Mouse (Mus musculus) ES-E14 (cell line): Measurements from ENCODE around the gene Pik3cd. TPM values are rescaled to one million over a fixed set of nuclear protein-coding genes. Genes with fewer than 3 reads are reported as not detected.

ENCODE experiments used
- DNase-seq: peaks from one replicate; pipeline ENCODE4 v3.0.0-alpha.2; 2013; ENCODE audit warnings: low read depth, low spot score
- H3K27ac ChIP-seq: 2 replicates; pipeline ENCODE4 v1.5.1; 2012; ENCODE audit warnings: low read depth, mild to moderate bottlenecking, low read length, moderate library complexity, mixed read lengths; ENCODE audit not compliant: poor library complexity, insufficient read depth, severe bottlenecking
- H3K36me3 ChIP-seq: 2 replicates; pipeline ENCODE4 v1.6.1; 2012; ENCODE audit warnings: mild to moderate bottlenecking, low read length, moderate library complexity, mixed read lengths; ENCODE audit not compliant: control insufficient read depth, poor library complexity, insufficient read depth, severe bottlenecking
- H3K4me1 ChIP-seq, 2 experiments: fragments of 150-350 bp in 1 of 2; sonication (generic) in 1 of 2; 2 replicates each; pipeline ENCODE4 v1.6.1; 2012; ENCODE audit warnings: low read length in 2 of 2, mild to moderate bottlenecking in 1 of 2, mixed read lengths in 1 of 2; ENCODE audit not compliant: control insufficient read depth in 2 of 2, insufficient read depth in 2 of 2, poor library complexity in 1 of 2
- H3K4me3 ChIP-seq, 2 experiments: fragments of 150-350 bp in 1 of 2; sonication (generic) in 1 of 2; 2 replicates each; pipeline ENCODE4 v1.5.1; 2012; ENCODE audit warnings: low read length in 2 of 2, low read depth in 1 of 2, mild to moderate bottlenecking in 1 of 2, mixed read lengths in 1 of 2; ENCODE audit not compliant: insufficient read depth in 1 of 2, poor library complexity in 1 of 2, severe bottlenecking in 1 of 2
- H3K9ac ChIP-seq: 2 replicates; pipeline ENCODE4 v1.6.1; 2012; ENCODE audit warnings: low read depth, mild to moderate bottlenecking, low read length, mixed read lengths; ENCODE audit not compliant: poor library complexity, insufficient read depth, severe bottlenecking
- H3K9me3 ChIP-seq: fragments of 150-350 bp; sonication (generic); 2 replicates; pipeline ENCODE4 v1.6.1; 2012; ENCODE audit warnings: low read depth, mild to moderate bottlenecking, low read length; ENCODE audit not compliant: control insufficient read depth, insufficient read depth
- CHD2 ChIP-seq: IDR thresholded peaks from 2 replicates; pipeline ENCODE4 v1.6.1; 2014; ENCODE audit warnings: mild to moderate bottlenecking, low read depth, low read length, inconsistent platforms
- HCFC1 ChIP-seq: IDR thresholded peaks from 2 replicates; pipeline ENCODE4 v1.6.1; 2012; ENCODE audit warnings: low read length, inconsistent platforms, borderline replicate concordance; ENCODE audit not compliant: insufficient read depth
- MAFK ChIP-seq: IDR thresholded peaks from 2 replicates; pipeline ENCODE4 v1.6.1; 2014; ENCODE audit warnings: mild to moderate bottlenecking, low read depth, low read length, inconsistent platforms; ENCODE audit not compliant: insufficient read depth
- ZC3H11A ChIP-seq: IDR thresholded peaks from 2 replicates; pipeline ENCODE4 v1.6.1; 2012; ENCODE audit warnings: low read depth, mild to moderate bottlenecking, inconsistent platforms, low read length, borderline replicate concordance
- ZNF384 ChIP-seq: IDR thresholded peaks from 2 replicates; pipeline ENCODE4 v1.6.1; 2012; ENCODE audit warnings: low read depth, low read length, inconsistent platforms
- in situ Hi-C, 2 experiments: fragments of 600-800 bp; cut with MboI; formaldehyde crosslinking; loops; one replicate each; pipeline ENCODE4 v1.15.1; 2025; ENCODE audit warnings: low sequenced_read_pairs in 2 of 2, inconsistent platforms in 1 of 2; ENCODE audit not compliant: unreplicated experiment in 2 of 2
- total RNA-seq: library from RNA; depleted of rRNA; stranded (reverse); fragments of 300-350 nt; gene quantifications from 2 replicates; pipeline ENCODE4 v1.2.3, GENCODE M21; 2012

Gene Pik3cd
- total RNA-seq, 1 experiment = 6.4 TPM

DNA sequence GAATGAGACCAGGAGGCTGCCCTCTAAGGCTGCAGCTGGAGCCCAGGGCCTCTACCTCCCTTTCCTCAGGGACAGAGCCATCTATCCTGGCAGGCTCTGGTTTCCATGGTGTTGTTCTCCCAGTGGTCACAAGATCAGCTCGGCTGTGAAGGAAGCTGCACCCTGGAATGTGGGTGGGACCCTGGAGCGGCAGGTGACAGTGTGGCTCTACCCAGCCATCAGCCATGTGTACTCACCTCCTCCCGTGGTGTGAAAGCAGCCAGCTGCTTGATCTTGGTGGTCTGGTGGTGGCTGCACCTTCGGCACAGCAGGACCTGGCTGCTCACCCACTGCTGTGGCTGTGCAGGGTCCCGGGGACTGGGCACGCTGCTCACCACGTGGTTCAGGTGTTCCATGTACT lies 28.5 kb upstream of the Pik3cd start:
- in situ Hi-C loops = no loop called here
- H3K36me3 ChIP-seq = peaks cover 44% of the 10 kb centered on the region
- TF ChIP-seq MAFK (no peak), HCFC1 (no peak)
- H3K9ac ChIP-seq = no peak overlapping the region
- peak overlapping the region; percentile 7; the same call in 1 of the 2 replicates for H3K27ac ChIP-seq
- H3K4me3 ChIP-seq = no peak overlapping the region
- DNase-seq = no peak
- H3K4me1 ChIP-seq = peaks cover 0 to 22% of the 10 kb centered on the region in 2 experiments; a peak in 2 of 4 replicates
- H3K9me3 ChIP-seq = no peaks in the 10 kb centered on the region

DNA sequence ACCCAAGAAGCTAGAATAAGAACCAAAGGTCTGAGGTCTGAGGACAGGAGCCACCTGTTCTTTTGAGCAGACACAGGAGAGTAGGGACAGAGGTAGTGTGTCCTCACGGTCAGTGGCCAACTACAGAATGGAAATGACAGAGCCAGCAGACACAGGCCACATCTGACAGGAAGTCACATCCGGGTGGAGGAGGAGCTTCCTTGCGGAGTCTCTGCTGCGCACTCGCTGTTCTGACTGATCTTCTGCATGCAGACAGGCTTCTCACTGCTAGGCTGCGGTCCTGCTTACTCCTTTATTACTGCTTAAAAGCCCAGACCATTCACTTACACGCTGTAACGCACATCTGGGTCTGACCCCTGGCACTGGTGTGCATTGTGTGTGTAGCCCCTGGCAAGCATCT lies 26.4 kb upstream of the Pik3cd start:
- Histone ChIP-seq H3K4me3 (no peak overlapping the region), H3K4me1 (peaks cover 0 to 26% of the 10 kb centered on the region in 2 experiments; a peak in 2 of 4 replicates), H3K9ac (no peak overlapping the region), H3K36me3 (peaks cover 53% of the 10 kb centered on the region), H3K27ac (no peak overlapping the region), H3K9me3 (no peaks in the 10 kb centered on the region)
- in situ Hi-C loops = no loop called here
- TF ChIP-seq MAFK (no peak), HCFC1 (no peak), ZNF384 (no peak), ZC3H11A (no peak), CHD2 (no peak)
- no peak for DNase-seq

DNA sequence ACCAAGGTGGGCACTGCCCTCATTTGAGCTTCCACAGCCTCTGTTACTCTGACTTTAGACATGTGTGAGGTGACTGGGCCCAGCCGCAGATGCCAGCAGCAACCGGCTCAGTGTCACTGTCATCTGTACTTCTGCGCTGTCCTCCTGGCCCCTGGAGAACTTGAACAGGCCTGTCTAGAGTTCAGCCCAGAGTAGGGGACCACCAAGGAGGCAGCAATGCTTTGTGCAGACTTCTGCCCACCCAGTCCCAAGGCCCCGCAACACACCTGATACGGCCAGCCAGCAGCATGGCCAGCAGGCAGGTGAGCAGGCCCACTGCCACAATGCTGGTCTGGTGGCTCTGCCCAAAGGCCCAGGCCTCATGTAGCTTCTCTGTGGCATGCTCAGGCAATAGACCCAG lies 25.3 kb upstream of the Pik3cd start:
- in situ Hi-C loops = no loop called here
- H3K9ac ChIP-seq = no peak overlapping the region
- H3K4me1 ChIP-seq = peaks cover 0 to 22% of the 10 kb centered on the region in 2 experiments; a peak in 1 of 4 replicates
- no peak overlapping the region for H3K4me3 ChIP-seq
- no peak for DNase-seq
- TF ChIP-seq ZNF384 = no peak
- TF ChIP-seq HCFC1 = no peak
- TF ChIP-seq ZC3H11A = no peak
- no peak for TF ChIP-seq MAFK
- no peak for TF ChIP-seq CHD2
- no peaks in the 10 kb centered on the region for H3K9me3 ChIP-seq
- H3K27ac ChIP-seq = no peak overlapping the region
- H3K36me3 ChIP-seq = peaks cover 57% of the 10 kb centered on the region

DNA sequence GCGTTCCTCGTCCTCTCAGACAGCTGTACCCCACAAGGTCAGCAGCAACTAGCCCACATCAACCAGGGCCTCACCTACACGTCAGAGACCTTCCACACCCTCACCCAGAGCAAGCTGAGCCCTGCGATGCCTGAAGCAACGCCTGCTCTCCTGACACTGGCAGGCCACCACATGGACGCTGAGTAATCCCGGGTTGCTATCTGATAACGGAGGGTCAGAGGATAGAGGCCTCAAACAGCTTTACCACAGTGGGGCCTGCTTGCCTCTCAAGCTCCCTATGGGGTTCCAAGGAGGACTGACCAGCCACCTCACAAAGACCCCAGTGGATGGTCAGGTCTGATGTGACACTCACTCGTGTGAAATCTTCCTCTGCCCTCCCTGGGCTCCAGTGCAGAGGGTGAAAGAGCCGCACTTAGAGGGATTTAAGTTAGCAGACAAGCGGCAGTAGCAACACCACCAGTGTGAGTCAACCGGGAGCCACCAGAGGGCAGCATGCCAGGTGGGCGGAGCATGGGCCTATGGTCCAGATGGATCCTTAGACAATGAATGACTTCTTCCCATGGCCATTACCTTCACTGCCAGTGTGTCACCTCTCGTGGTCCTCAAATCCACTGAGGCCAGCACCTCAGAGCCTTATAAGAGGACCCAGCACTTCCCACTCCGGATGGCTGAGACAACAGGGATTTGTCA lies 23.4 kb upstream of the Pik3cd start:
- peak; percentile 51 for DNase-seq
- H3K36me3 ChIP-seq = peaks cover 63% of the 10 kb centered on the region
- H3K9ac ChIP-seq = no peak overlapping the region
- no peak for TF ChIP-seq MAFK
- in situ Hi-C loops = no loop called here
- H3K4me1 ChIP-seq = peaks cover 0 to 12% of the 10 kb centered on the region in 2 experiments; a peak in 1 of 4 replicates
- no peaks in the 10 kb centered on the region for H3K9me3 ChIP-seq
- H3K27ac ChIP-seq = no peak overlapping the region
- H3K4me3 ChIP-seq = no peak overlapping the region
